Mouse (Mus musculus) small intestine, adult 2 months (tissue): Measurements from ENCODE around the gene Cpm. TPM values are rescaled to one million over a fixed set of nuclear protein-coding genes. Genes with fewer than 3 reads are reported as not detected.

Source experiments
- H3K27ac ChIP-seq: fragments of 200-500 bp; 2 replicates; pipeline ENCODE4 v1.5.1; 2012; ENCODE audit warnings: low read depth, low read length, control low read depth, inconsistent platforms; ENCODE audit not compliant: insufficient read depth
- H3K27me3 ChIP-seq: fragments of 200-500 bp; 2 replicates; pipeline ENCODE4 v1.6.1; 2012; ENCODE audit warnings: mild to moderate bottlenecking, moderate library complexity, low read length, inconsistent platforms; ENCODE audit not compliant: control insufficient read depth, insufficient read depth
- H3K36me3 ChIP-seq: fragments of 200-500 bp; 2 replicates; pipeline ENCODE4 v1.6.1; 2012; ENCODE audit warnings: mild to moderate bottlenecking, low read length, control low read depth, inconsistent platforms; ENCODE audit not compliant: control insufficient read depth, insufficient read depth
- H3K4me1 ChIP-seq: fragments of 200-500 bp; 2 replicates; pipeline ENCODE4 v1.6.1; 2012; ENCODE audit warnings: low read length, inconsistent platforms, mixed read lengths; ENCODE audit not compliant: control insufficient read depth, insufficient read depth, insufficient read length
- H3K4me3 ChIP-seq: fragments of 200-500 bp; 2 replicates; pipeline ENCODE4 v1.5.1; 2012; ENCODE audit warnings: low read depth, mild to moderate bottlenecking, control low read depth, inconsistent platforms, low read length, moderate library complexity
- CTCF ChIP-seq: fragments of 200-500 bp; IDR thresholded peaks from 2 replicates; pipeline ENCODE4 v1.5.1; 2012; ENCODE audit warnings: low read depth, mild to moderate bottlenecking, control low read depth, inconsistent platforms, low read length, moderate library complexity, mixed read lengths; ENCODE audit not compliant: insufficient replicate concordance, insufficient read length; ENCODE audit errors: extremely low read depth
- POLR2A ChIP-seq: fragments of 200-500 bp; IDR thresholded peaks from 2 replicates; pipeline ENCODE4 v1.6.1; 2012; ENCODE audit warnings: low read depth, mild to moderate bottlenecking, control low read depth, inconsistent platforms, low read length, moderate library complexity
- WGBS: fragments of 180-500 bp; shearing (Covaris S2); methylation state at CpG from one replicate; pipeline ENCODE4 v1.1.7; 2018; 5-methylcytosine and 5-hydroxymethylcytosine counted together
- polyA plus RNA-seq: library from polyadenylated mRNA; depleted of rRNA; stranded (reverse); fragments of >200 nt; gene quantifications from 2 replicates; pipeline ENCODE4 v1.2.3, GENCODE M21; 2012

Gene Cpm
- polyA plus RNA-seq, 1 experiment: 13.8 TPM

DNA sequence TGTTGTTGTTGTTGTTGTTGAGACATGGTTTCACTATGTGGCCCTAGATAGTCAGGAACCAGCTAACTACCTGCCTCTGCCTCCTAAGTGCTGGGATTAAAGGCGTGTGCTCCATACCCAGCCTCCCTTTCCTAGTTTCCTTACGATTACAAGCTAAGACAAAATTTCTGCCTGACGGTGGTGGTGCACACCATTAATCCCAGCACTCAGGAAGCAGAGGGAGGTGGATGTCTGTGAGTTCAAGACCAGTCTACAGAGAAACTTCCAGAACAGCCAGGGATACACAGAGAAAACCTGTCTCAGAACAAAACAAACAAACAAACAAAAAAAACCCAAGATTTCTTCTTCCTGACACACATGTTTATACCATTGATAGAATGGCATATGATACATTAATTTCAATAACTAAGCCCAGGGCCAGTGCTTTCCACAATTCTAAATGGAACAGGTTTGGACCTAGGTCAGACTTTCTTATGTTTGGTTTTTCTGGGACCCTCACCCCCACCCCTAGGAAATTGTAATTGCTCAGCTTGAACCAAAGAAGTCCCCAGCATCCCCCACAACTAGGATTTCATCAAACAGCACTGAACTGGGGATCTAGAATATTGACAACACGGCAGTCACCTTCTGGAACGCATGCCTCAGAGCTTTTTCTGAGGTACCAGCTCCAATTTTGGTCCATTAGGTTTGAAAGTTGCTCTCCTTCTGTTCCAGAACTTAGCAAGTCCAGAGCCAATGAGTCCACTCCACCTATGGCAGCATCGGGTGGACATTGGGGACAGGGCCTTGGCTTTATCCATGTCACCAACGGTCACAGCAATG lies 20.1 kb upstream of the Cpm start:
- Histone ChIP-seq H3K27ac (no peak overlapping the region), H3K27me3 (no peaks in the 10 kb centered on the region; the same call in 1 of the 2 replicates), H3K4me3 (no peak overlapping the region), H3K4me1 (no peaks in the 10 kb centered on the region), H3K36me3 (no peaks in the 10 kb centered on the region)
- no peak for TF ChIP-seq CTCF
- TF ChIP-seq POLR2A: no peak
- 92% methylated on average over 7 of the region's 7 CpGs for WGBS

DNA sequence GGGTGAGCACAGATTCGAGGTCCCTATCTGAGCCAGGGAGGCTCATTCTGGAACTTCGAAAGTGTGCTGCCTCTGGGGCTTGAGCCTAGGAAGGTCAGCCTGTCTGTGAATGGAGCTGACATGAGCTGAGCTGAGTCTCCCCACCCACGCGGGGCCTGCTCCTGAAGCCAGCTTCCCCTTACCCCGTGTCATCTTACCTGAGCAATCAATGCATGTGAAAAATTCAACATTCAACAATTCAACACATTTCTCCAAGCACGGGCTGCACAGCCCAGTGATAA lies 19.6 kb upstream of the Cpm start:
- no peak for TF ChIP-seq CTCF
- TF ChIP-seq POLR2A: no peak
- WGBS: 77% methylated on average over 6 of the region's 6 CpGs
- no peaks in the 10 kb centered on the region for H3K36me3 ChIP-seq
- no peaks in the 10 kb centered on the region; the same call in 1 of the 2 replicates for H3K27me3 ChIP-seq
- no peak overlapping the region for H3K27ac ChIP-seq
- H3K4me1 ChIP-seq: no peaks in the 10 kb centered on the region
- no peak overlapping the region for H3K4me3 ChIP-seq

- WGBS: 84% methylated on average over 5 of the region's 5 CpGs
- Histone ChIP-seq H3K27ac (no peak overlapping the region), H3K4me3 (no peak overlapping the region), H3K4me1 (no peaks in the 10 kb centered on the region), H3K36me3 (no peaks in the 10 kb centered on the region), H3K27me3 (no peaks in the 10 kb centered on the region; the same call in 1 of the 2 replicates)
- no peak for TF ChIP-seq POLR2A
- no peak for TF ChIP-seq CTCF
Measured at GRCm38 (mm10) chr10:117610160-117610764, 19.0 kb upstream of the Cpm start.

- Histone ChIP-seq H3K27ac (no peak overlapping the region), H3K4me1 (no peaks in the 10 kb centered on the region), H3K27me3 (no peaks in the 10 kb centered on the region; the same call in 1 of the 2 replicates), H3K36me3 (no peaks in the 10 kb centered on the region), H3K4me3 (no peak overlapping the region)
- 95% methylated on average over 2 of the region's 2 CpGs for WGBS
- no peak for TF ChIP-seq CTCF
- TF ChIP-seq POLR2A: no peak
Measured at GRCm38 (mm10) chr10:117610794-117611384, 18.4 kb upstream of the Cpm start.

DNA sequence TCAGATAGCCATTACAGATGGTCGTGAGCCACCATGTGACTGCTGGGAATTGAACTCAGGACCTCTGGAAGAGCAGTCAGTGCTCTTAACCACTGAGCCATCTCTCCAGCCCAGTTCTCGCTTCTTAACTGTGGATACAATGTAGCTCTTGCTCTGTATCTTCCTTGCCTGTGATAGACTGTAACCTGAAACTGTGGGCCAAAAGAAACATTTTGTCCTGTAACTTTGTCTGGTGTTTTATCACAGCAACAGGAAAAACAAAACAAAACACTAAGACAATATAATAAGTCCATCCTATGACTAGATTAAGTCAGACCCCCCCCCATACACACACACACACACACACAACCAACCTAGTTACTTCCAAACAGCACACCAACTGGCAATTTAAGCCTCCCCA lies 17.8 kb upstream of the Cpm start:
- 98% methylated on average over 2 of the region's 2 CpGs for WGBS
- no peak for TF ChIP-seq CTCF
- no peak for TF ChIP-seq POLR2A

DNA sequence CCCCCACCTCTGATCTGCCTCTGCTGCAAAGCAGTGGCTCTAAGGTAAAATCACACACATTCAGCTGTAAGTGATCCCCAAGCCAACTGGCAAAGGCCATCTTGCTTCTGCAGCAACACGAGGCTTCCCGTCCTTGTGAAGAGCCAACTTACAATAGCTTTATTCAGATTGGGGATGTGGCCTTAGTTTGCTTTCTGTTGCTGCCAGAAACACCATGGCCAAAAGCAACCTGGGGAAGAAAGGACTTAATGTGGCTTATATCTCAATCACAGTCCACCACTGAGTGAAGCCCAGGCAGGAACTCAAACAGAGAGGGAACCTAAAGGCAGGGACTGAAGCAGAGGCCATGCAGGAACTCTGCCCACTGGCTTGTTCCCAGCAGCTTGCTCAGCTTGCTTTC lies 17.3 kb upstream of the Cpm start:
- no peaks in the 10 kb centered on the region for H3K36me3 ChIP-seq
- WGBS: 88% methylated on average over 2 of the region's 2 CpGs
- H3K27ac ChIP-seq: no peak overlapping the region
- H3K4me3 ChIP-seq: no peak overlapping the region
- no peaks in the 10 kb centered on the region for H3K4me1 ChIP-seq
- H3K27me3 ChIP-seq: no peaks in the 10 kb centered on the region; the same call in 1 of the 2 replicates
- TF ChIP-seq POLR2A (no peak), CTCF (no peak)

More for the DNA sequence above, 17.8 kb upstream of the Cpm start:
- H3K36me3 ChIP-seq: no peaks in the 10 kb centered on the region
- H3K27ac ChIP-seq: no peak overlapping the region
- no peaks in the 10 kb centered on the region for H3K4me1 ChIP-seq
- H3K4me3 ChIP-seq: no peak overlapping the region
- H3K27me3 ChIP-seq: no peaks in the 10 kb centered on the region; the same call in 1 of the 2 replicates
